Mouse (Mus musculus): ENCODE results near the gene Dok3. TPM values are rescaled to one million over a fixed set of nuclear protein-coding genes. Genes with fewer than 3 reads are reported as not detected.

The Dok3 gene
- polyA plus RNA-seq, 1 experiment: 1.00 TPM

- Histone ChIP-seq H3K36me3 (ENCODE audit: control insufficient read depth, insufficient read depth) (peaks cover 22% of the 10 kb centered on the region), H3K4me2 (ENCODE audit: low read depth) (no peak overlapping the region), H3K27me3 (ENCODE audit: control insufficient read depth, insufficient read depth, insufficient read length) (no peaks in the 10 kb centered on the region), H3ac (ENCODE audit: control insufficient read depth, insufficient read length) (no peak overlapping the region), H3K79me2 (ENCODE audit: control insufficient read depth, insufficient read depth) (no peaks in the 10 kb centered on the region), H3K4me3 (no peak overlapping the region)
- TF ChIP-seq MYOG (IDR thresholded peaks at IDR 0.05; ENCODE audit: control insufficient read depth in 1 of 3, insufficient read depth in 1 of 3, insufficient read length in 2 of 3, low read depth in 2 of 3): no peak
- no peak for TF ChIP-seq MAX (IDR thresholded peaks at IDR 0.05; ENCODE audit: low read depth)
- no peak for TF ChIP-seq TCF3 (IDR thresholded peaks at IDR 0.05; ENCODE audit: insufficient read length, low read depth)
- TF ChIP-seq REST (IDR thresholded peaks at IDR 0.05; ENCODE audit: insufficient read depth, insufficient read length): no peak
- TF ChIP-seq SRF (IDR thresholded peaks at IDR 0.05; ENCODE audit: control insufficient read depth, insufficient read length, low read depth): no peak
- TF ChIP-seq POLR2AphosphoS2 (IDR thresholded peaks at IDR 0.05; ENCODE audit: insufficient read length, low read depth): no peak
- TF ChIP-seq POLR2A (IDR thresholded peaks at IDR 0.05; ENCODE audit: insufficient read length, low read depth): no peak
- no peak for TF ChIP-seq E2F4 (IDR thresholded peaks at IDR 0.05; ENCODE audit: insufficient read depth)
- TF ChIP-seq CEBPB (IDR thresholded peaks at IDR 0.05; ENCODE audit: insufficient read depth, poor library complexity, severe bottlenecking): no peak
- no peak for TF ChIP-seq TCF12 (IDR thresholded peaks at IDR 0.05; ENCODE audit: insufficient read depth, poor library complexity, severe bottlenecking)
- TF ChIP-seq MYOD1 (IDR thresholded peaks at IDR 0.05; ENCODE audit: control insufficient read depth in 1 of 3, insufficient read length in 2 of 3, low read depth in 2 of 3): no peak
- no peak for TF ChIP-seq USF1 (IDR thresholded peaks at IDR 0.05; ENCODE audit: low read depth)
These were observed 32.4 kb downstream of the Dok3 start for GRCm38 (mm10) chr13:55496661-55497060.

GRCm38 (mm10) chr13:55495702-55496101 is 33.4 kb downstream of the Dok3 start:
- Histone ChIP-seq H3K4me2 (ENCODE audit: low read depth) (no peak overlapping the region), H3K4me3 (no peak overlapping the region), H3K79me2 (ENCODE audit: control insufficient read depth, insufficient read depth) (no peaks in the 10 kb centered on the region), H3K27me3 (ENCODE audit: control insufficient read depth, insufficient read depth, insufficient read length) (no peaks in the 10 kb centered on the region), H3ac (ENCODE audit: control insufficient read depth, insufficient read length) (no peak overlapping the region), H3K36me3 (ENCODE audit: control insufficient read depth, insufficient read depth) (peaks cover 14% of the 10 kb centered on the region)
- TF ChIP-seq TCF3 (IDR thresholded peaks at IDR 0.05; ENCODE audit: insufficient read length, low read depth) (no peak), REST (IDR thresholded peaks at IDR 0.05; ENCODE audit: insufficient read depth, insufficient read length) (no peak), POLR2A (IDR thresholded peaks at IDR 0.05; ENCODE audit: insufficient read length, low read depth) (no peak), POLR2AphosphoS2 (IDR thresholded peaks at IDR 0.05; ENCODE audit: insufficient read length, low read depth) (no peak), CEBPB (IDR thresholded peaks at IDR 0.05; ENCODE audit: insufficient read depth, poor library complexity, severe bottlenecking) (no peak), SRF (IDR thresholded peaks at IDR 0.05; ENCODE audit: control insufficient read depth, insufficient read length, low read depth) (no peak), MYOG (IDR thresholded peaks at IDR 0.05; ENCODE audit: control insufficient read depth in 1 of 3, insufficient read depth in 1 of 3, insufficient read length in 2 of 3, low read depth in 2 of 3) (no peak), MAX (IDR thresholded peaks at IDR 0.05; ENCODE audit: low read depth) (no peak), TCF12 (IDR thresholded peaks at IDR 0.05; ENCODE audit: insufficient read depth, poor library complexity, severe bottlenecking) (no peak), USF1 (IDR thresholded peaks at IDR 0.05; ENCODE audit: low read depth) (no peak), MYOD1 (IDR thresholded peaks at IDR 0.05; ENCODE audit: control insufficient read depth in 1 of 3, insufficient read length in 2 of 3, low read depth in 2 of 3) (no peak), E2F4 (IDR thresholded peaks at IDR 0.05; ENCODE audit: insufficient read depth) (no peak)

GRCm38 (mm10) chr13:55494883-55495621 is 34.0 kb downstream of the Dok3 start:
- H3K4me2 ChIP-seq (ENCODE audit: low read depth): no peak overlapping the region
- no peak overlapping the region for H3ac ChIP-seq (ENCODE audit: control insufficient read depth, insufficient read length)
- H3K4me3 ChIP-seq: no peak overlapping the region
- no peaks in the 10 kb centered on the region for H3K79me2 ChIP-seq (ENCODE audit: control insufficient read depth, insufficient read depth)
- H3K27me3 ChIP-seq (ENCODE audit: control insufficient read depth, insufficient read depth, insufficient read length): no peaks in the 10 kb centered on the region
- peak in 2 of 3 experiments; percentile 35 to 51 for TF ChIP-seq MYOG (IDR thresholded peaks at IDR 0.05; ENCODE audit: control insufficient read depth in 1 of 3, insufficient read depth in 1 of 3, insufficient read length in 2 of 3, low read depth in 2 of 3)
- peak; percentile 54 for TF ChIP-seq POLR2AphosphoS2 (IDR thresholded peaks at IDR 0.05; ENCODE audit: insufficient read length, low read depth)
- TF ChIP-seq MYOD1 (IDR thresholded peaks at IDR 0.05; ENCODE audit: control insufficient read depth in 1 of 3, insufficient read length in 2 of 3, low read depth in 2 of 3): peak in 2 of 3 experiments; percentile 79 to 80
- no peak for TF ChIP-seq CEBPB (IDR thresholded peaks at IDR 0.05; ENCODE audit: insufficient read depth, poor library complexity, severe bottlenecking)
- peaks cover 8% of the 10 kb centered on the region for H3K36me3 ChIP-seq (ENCODE audit: control insufficient read depth, insufficient read depth)

- Histone ChIP-seq H3ac (ENCODE audit: control insufficient read depth, insufficient read length) (no peak overlapping the region), H3K27me3 (ENCODE audit: control insufficient read depth, insufficient read depth, insufficient read length) (no peaks in the 10 kb centered on the region), H3K79me2 (ENCODE audit: control insufficient read depth, insufficient read depth) (no peaks in the 10 kb centered on the region), H3K36me3 (ENCODE audit: control insufficient read depth, insufficient read depth) (peaks cover 4% of the 10 kb centered on the region), H3K4me3 (no peak overlapping the region), H3K4me2 (ENCODE audit: low read depth) (no peak overlapping the region)
- TF ChIP-seq USF1 (IDR thresholded peaks at IDR 0.05; ENCODE audit: low read depth) (no peak), MYOG (IDR thresholded peaks at IDR 0.05; ENCODE audit: control insufficient read depth in 1 of 3, insufficient read depth in 1 of 3, insufficient read length in 2 of 3, low read depth in 2 of 3) (no peak), POLR2AphosphoS2 (IDR thresholded peaks at IDR 0.05; ENCODE audit: insufficient read length, low read depth) (peak; percentile 53), E2F4 (IDR thresholded peaks at IDR 0.05; ENCODE audit: insufficient read depth) (no peak), CEBPB (IDR thresholded peaks at IDR 0.05; ENCODE audit: insufficient read depth, poor library complexity, severe bottlenecking) (no peak), REST (IDR thresholded peaks at IDR 0.05; ENCODE audit: insufficient read depth, insufficient read length) (no peak)
These were observed 34.8 kb downstream of the Dok3 start for GRCm38 (mm10) chr13:55494257-55494656.

Data from myocyte (in vitro differentiated cells).